Mouse (Mus musculus): Measurements from ENCODE around the gene Tnks2.

- TF ChIP-seq EP300 (IDR thresholded peaks at IDR 0.05): no peak
- no peak for TF ChIP-seq CTCF (IDR thresholded peaks at IDR 0.05)
Measured at GRCm38 (mm10) chr19:36827650-36828049, 6.4 kb upstream of the Tnks2 start.
